Mouse (Mus musculus) intestine, embryonic 14.5 days (tissue): Measurements from ENCODE around the gene Pogz. TPM values are rescaled to one million over a fixed set of nuclear protein-coding genes. Genes with fewer than 3 reads are reported as not detected.
A peak's percentile ranks its signal among the peaks of the same experiment; 100 is the strongest.
"Not testable (repeated sequence)": the region's sequence is repeated elsewhere in the genome, so short reads cannot be mapped to it uniquely, and the experiment has no call there.

ENCODE experiments used
- ATAC-seq: fragments of 200-750 bp; cut with Nextera tagmentation; replicated peaks from 2 replicates; pipeline ENCODE4 v1.8.0; 2017; ENCODE audit warnings: low read depth, moderate number of reproducible peaks, moderate TSS enrichment, moderate library complexity; ENCODE audit not compliant: low FRiP score, low TSS enrichment
- DNase-seq: peaks from one replicate; pipeline ENCODE4 v3.0.0-alpha.2; 2018; ENCODE audit warnings: low spot score
- H3K27ac ChIP-seq: fragments of 300-500 bp; sonication (generic); 2 replicates; pipeline ENCODE4 v1.5.1; 2014; ENCODE audit warnings: low read depth, mild to moderate bottlenecking, control low read depth
- H3K27me3 ChIP-seq: fragments of 300-500 bp; sonication (generic); replicated peaks from 2 replicates; pipeline ENCODE4 v1.6.1; 2014; ENCODE audit warnings: low read length, control low read depth; ENCODE audit not compliant: control insufficient read depth, insufficient read depth
- H3K36me3 ChIP-seq: fragments of 300-500 bp; sonication (generic); 2 replicates; pipeline ENCODE4 v1.6.1; 2014; ENCODE audit warnings: low read length, control low read depth; ENCODE audit not compliant: control insufficient read depth, insufficient read depth
- H3K4me1 ChIP-seq: fragments of 300-500 bp; sonication (generic); replicated peaks from 2 replicates; pipeline ENCODE4 v1.6.1; 2014; ENCODE audit warnings: low read length, control low read depth, mixed read lengths; ENCODE audit not compliant: control insufficient read depth, insufficient read depth
- H3K4me2 ChIP-seq: fragments of 300-500 bp; sonication (generic); 2 replicates; pipeline ENCODE4 v1.6.1; 2014; ENCODE audit warnings: low read length
- H3K4me3 ChIP-seq: fragments of 300-500 bp; sonication (generic); 2 replicates; pipeline ENCODE4 v1.5.1; 2014; ENCODE audit warnings: low read depth, low read length, control low read depth, mixed read lengths
- H3K9ac ChIP-seq: fragments of 300-500 bp; sonication (generic); 2 replicates; pipeline ENCODE4 v1.6.1; 2014; ENCODE audit warnings: mild to moderate bottlenecking, low read length
- H3K9me3 ChIP-seq: fragments of 300-500 bp; sonication (generic); 2 replicates; pipeline ENCODE4 v1.6.1; 2016; ENCODE audit warnings: low read length, control low read depth; ENCODE audit not compliant: control insufficient read depth
- WGBS: fragments of 180-500 bp; shearing (Covaris S2); extraction: QIAGEN DNeasy Blood & Tissue Kit; methylation state at CpG from one replicate; pipeline ENCODE4 v1.1.7; 2014; 5-methylcytosine and 5-hydroxymethylcytosine counted together
- polyA plus RNA-seq: library from polyadenylated mRNA; unstranded; fragments of >200 nt; fragmentation: Nextera tagmentation; extraction: Ambion mirVana; gene quantifications from 2 replicates; pipeline ENCODE4 v1.2.1, GENCODE M21; 2014

The Pogz gene
- polyA plus RNA-seq, 1 experiment from 2014 or later, result 19.9 TPM

DNA sequence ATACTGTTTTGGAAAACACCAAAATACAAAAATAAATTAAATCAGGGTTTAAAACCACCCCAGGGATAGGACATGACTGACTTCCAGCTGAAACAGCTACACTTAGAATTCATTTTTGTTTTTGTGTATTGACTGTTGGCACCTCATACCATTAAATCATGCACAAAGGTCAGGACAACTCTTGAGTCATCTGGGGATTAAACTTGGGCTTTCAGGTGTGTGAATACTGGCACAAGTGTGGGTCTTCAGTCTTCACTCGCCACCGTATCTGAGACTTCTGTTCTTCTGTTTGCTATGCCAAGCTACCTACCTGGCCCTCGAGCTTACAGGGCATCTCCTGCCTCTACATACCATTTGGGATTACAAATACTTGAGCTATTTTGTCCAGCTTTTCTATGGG is 45.2 kb downstream of the Pogz start:
- Histone ChIP-seq H3K36me3 (peaks cover 70% of the 10 kb centered on the region), H3K4me1 (peaks cover 15% of the 10 kb centered on the region), H3K27me3 (no peaks in the 10 kb centered on the region), H3K4me2 (no peak overlapping the region), H3K4me3 (no peak overlapping the region), H3K9ac (no peak overlapping the region), H3K27ac (no peak overlapping the region), H3K9me3 (no peaks in the 10 kb centered on the region)
- DNase-seq (no peak), ATAC-seq (no peak)
- WGBS, result 87% methylated on average over 3 of the region's 3 CpGs

DNA sequence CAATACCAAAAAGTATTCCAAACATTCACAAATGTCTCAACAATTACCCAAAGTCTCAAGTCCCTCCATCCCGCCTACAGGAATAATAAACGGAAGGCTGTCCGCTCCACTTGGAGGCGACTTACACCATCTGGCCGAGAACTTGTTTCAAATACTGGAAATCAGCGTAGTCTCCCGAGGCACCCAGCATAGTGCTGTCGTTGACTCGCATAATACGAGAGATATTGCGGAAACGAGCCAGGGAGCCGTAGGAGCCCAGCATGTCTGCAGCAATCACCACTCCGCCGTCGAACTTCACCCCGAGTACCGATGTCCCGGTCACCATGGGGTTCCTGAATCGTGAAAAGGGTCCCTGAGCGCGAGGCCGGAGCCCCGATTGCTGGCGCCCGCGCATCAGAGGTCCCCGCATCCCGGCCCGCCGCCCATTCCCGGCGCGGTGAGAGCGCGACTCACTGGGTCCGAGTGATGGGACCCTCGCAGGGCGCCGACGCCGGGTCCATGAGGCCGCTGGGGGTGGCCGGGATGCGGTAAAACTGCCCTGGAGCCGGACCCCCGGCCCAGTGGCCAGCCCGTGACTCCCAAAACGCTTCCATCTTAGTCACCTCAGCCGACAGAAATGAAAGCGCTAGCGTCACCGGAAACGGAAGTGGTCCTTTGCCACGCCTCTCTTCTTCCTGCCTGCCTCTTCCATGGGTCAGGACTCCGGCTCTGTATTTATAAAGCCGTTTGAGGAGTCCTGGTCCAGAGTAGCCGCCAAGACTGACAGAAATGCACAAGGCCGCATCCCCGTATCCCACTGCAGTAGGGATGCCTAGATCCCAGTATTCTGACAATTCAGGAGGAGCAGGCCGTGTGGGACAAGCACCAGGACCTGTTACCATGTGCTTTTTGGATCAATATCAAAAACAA is 49.2 kb downstream of the Pogz start, which contains the start of gene Psmb4:
Psmb4 (minus strand) TSS at position 646 of the 909 bp plus-strand sequence.
- H3K4me1 ChIP-seq, result peaks cover 15% of the 10 kb centered on the region
- H3K4me2 ChIP-seq, result peak within 1 kb of the TSS; percentile 82
- peak within 1 kb of the TSS; percentile 73 for H3K9ac ChIP-seq
- peaks cover 34% of the 10 kb centered on the region for H3K36me3 ChIP-seq
- H3K27me3 ChIP-seq, result no peaks in the 10 kb centered on the region
- H3K4me3 ChIP-seq, result peak within 1 kb of the TSS; percentile 84
- no peaks in the 10 kb centered on the region for H3K9me3 ChIP-seq
- DNase-seq (peak; percentile 93), ATAC-seq (peak; percentile 88)
- WGBS, result under 1% methylated on average over 61 of the region's 61 CpGs
- peak within 1 kb of the TSS; percentile 74 for H3K27ac ChIP-seq

DNA sequence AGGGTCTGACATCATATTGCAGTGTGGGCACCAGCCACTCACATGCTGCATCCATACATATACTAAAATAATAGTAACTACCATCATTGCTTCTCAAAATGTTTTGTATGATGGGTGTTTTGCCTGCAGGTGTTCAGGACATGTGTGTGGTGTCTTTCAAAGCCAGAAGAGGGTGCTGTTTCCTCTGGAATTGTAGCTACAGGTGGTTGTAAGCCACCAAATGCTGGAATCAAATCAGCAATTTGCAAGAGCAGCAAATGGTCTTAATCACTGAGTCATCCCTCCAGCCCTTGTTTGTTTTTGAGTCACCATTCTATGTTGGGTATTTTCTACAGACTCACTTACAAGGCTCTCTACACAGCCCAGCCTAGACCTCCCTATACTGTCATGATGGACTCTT is 51.2 kb downstream of the Pogz start:
- no peaks in the 10 kb centered on the region for H3K9me3 ChIP-seq
- ATAC-seq (no peak), DNase-seq (no peak)
- H3K4me2 ChIP-seq, result no peak overlapping the region
- peaks cover 20% of the 10 kb centered on the region for H3K36me3 ChIP-seq
- H3K4me1 ChIP-seq, result peaks cover 15% of the 10 kb centered on the region
- no peak overlapping the region for H3K4me3 ChIP-seq
- no peak overlapping the region for H3K9ac ChIP-seq
- H3K27ac ChIP-seq, result no peak overlapping the region
- H3K27me3 ChIP-seq, result no peaks in the 10 kb centered on the region

GRCm38 (mm10) chr3:94894076-94894475 is 56.7 kb downstream of the Pogz start:
- Histone ChIP-seq H3K9me3 (no peaks in the 10 kb centered on the region), H3K4me2 (no peak overlapping the region), H3K4me3 (no peak overlapping the region), H3K27ac (no peak overlapping the region), H3K36me3 (no peaks in the 10 kb centered on the region), H3K9ac (no peak overlapping the region), H3K27me3 (no peaks in the 10 kb centered on the region), H3K4me1 (no peaks in the 10 kb centered on the region)
- no peak for ATAC-seq
- DNase-seq, result no peak
- 62% methylated on average over 3 of the region's 3 CpGs for WGBS

- ATAC-seq (no peak), DNase-seq (peak; percentile 73)
- 16% methylated on average over 7 of the region's 7 CpGs for WGBS
- Histone ChIP-seq H3K4me2 (no peak overlapping the region), H3K27me3 (no peaks in the 10 kb centered on the region), H3K9ac (no peak overlapping the region), H3K4me1 (no peaks in the 10 kb centered on the region), H3K4me3 (no peak overlapping the region), H3K9me3 (no peaks in the 10 kb centered on the region), H3K36me3 (no peaks in the 10 kb centered on the region), H3K27ac (no peak overlapping the region)
Measured at GRCm38 (mm10) chr3:94902747-94903146, 65.4 kb downstream of the Pogz start.

DNA sequence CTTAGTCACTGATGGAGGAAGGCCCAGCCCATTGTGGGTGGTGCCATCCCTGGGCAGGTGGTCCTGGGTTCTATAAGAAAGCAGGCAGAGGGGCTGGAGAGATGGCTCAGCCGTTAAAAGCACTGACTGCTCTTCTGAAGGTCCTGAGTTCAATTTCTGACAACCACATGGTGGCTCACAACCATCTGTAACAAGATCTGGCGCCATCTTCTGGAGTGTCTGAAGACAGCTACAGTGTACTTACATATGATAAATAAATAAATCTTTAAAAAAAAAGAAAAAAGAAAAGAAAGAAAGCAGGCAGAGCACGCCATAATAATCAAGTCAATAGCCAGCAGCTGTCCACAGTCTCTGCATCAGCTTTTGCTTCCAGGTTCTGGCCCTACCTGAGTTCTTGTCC is 67.4 kb downstream of the Pogz start:
- ATAC-seq, H3K9me3 ChIP-seq, H3K4me1 ChIP-seq, H3K4me3 ChIP-seq, H3K36me3 ChIP-seq, H3K27me3 ChIP-seq, H3K4me2 ChIP-seq, H3K9ac ChIP-seq, DNase-seq, H3K27ac ChIP-seq: not testable (repeated sequence)
- 53% methylated on average over 3 of the region's 3 CpGs for WGBS

DNA sequence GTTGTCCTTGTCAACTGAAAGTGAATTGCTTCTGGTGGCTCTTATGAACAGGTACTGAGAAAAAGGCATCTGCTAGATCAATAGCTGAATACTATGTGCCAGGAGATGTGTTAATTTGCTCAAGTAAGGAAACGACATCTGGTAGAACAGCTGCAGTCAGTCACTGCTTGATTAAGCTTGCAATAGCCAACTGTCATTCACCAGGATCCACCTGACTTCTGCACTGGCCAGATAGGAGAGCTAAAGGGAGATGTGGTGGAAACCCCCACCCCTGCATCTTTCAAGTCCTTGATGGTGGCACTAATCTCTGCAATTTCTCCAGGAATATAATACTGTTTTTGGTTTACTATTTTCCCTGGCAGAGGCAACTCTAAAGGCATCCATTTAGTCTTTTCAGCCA is 69.1 kb downstream of the Pogz start:
- Histone ChIP-seq H3K36me3 (no peaks in the 10 kb centered on the region), H3K9me3 (no peaks in the 10 kb centered on the region), H3K27me3 (no peaks in the 10 kb centered on the region), H3K4me3 (no peak overlapping the region), H3K4me1 (no peaks in the 10 kb centered on the region), H3K4me2 (no peak overlapping the region), H3K27ac (no peak overlapping the region), H3K9ac (no peak overlapping the region)
- ATAC-seq (no peak), DNase-seq (no peak)
- WGBS, result 59% methylated on average over 1 of the region's 1 CpGs

DNA sequence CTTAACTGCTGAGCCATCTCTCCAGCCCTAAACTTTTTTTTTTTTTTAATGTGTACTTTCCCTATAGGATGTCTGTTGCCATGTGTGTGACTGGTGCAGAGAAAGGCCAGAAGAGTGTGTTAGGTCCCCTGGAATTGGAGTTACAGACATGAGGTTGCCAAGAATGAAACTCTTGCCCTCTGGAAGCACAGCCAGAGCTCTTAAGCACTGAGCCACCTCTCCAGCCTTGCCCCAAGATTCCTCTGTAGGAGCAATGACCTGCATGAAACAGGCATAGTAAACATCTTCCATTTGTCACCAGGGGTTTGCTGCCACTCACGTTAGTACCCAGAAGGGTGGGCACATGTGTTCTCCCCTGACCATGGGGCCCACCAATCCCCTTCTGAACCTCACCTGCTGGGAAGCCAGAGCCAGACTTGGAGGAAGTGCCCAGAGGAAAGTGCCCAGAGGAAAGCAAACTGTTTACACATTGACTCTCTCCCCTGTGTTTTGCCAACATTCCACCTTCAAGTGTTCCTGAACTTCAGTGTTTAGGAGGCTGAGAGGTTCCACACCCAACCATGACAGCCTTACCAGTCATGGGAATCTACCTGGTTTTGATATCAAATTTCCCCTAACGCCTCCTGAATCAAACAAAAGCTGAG is 73.8 kb downstream of the Pogz start:
- no peak for ATAC-seq
- Histone ChIP-seq H3K9ac (no peak overlapping the region), H3K9me3 (no peaks in the 10 kb centered on the region), H3K4me3 (no peak overlapping the region), H3K4me2 (no peak overlapping the region), H3K36me3 (no peaks in the 10 kb centered on the region), H3K4me1 (no peaks in the 10 kb centered on the region), H3K27ac (no peak overlapping the region), H3K27me3 (no peaks in the 10 kb centered on the region)
- no peak for DNase-seq
- 62% methylated on average over 2 of the region's 2 CpGs for WGBS
